Mouse (Mus musculus) megakaryocyte, embryonic 14.5 days (primary cell): ENCODE results near the gene Ebf4.

Experiments used
- FLI1 ChIP-seq: IDR thresholded peaks from 2 replicates; pipeline ENCODE4 v1.6.1; 2012; ENCODE audit warnings: low read length, inconsistent platforms, mixed read lengths
- GATA1 ChIP-seq: IDR thresholded peaks from 3 replicates; pipeline ENCODE4 v1.6.1; 2012; ENCODE audit warnings: mixed read lengths, low read length, inconsistent platforms, borderline replicate concordance

DNA sequence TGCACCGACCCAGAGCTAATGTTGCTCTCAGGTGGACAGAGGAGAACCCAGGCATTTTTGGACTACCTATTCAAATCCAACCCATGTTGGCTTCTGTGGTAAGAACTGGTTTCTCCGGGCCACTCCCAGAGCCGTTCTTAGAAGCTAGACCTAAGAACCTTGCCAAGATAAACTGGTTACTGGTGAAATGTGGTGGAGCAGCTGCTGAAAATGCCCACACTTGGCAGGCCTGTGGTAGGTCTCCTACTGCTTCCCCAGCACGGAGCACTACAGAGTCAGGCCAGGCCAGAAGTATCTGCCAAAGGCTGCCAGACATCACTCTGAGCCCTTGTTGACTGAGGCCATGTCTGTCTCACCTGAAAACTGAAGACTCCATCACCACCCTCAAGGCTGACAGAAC, 80.0 kb downstream of the Ebf4 start:
- TF ChIP-seq GATA1: no peak
- TF ChIP-seq FLI1: no peak
